Mouse (Mus musculus) C2C12 (cell line): ENCODE measurements around the gene Sugt1.

Experiments
- CEBPB ChIP-seq: IDR thresholded peaks from one replicate; pipeline ENCODE4 v1.6.1; 2011; ENCODE audit warnings: low read depth, mild to moderate bottlenecking, control low read depth, moderate library complexity
- CTCF ChIP-seq: IDR thresholded peaks from one replicate; pipeline ENCODE4 v1.5.1; 2011; ENCODE audit not compliant: control insufficient read depth, insufficient read depth, insufficient read length
- FOSL1 ChIP-seq: IDR thresholded peaks from one replicate; pipeline ENCODE4 v1.8.0; 2011; ENCODE audit warnings: mild to moderate bottlenecking, low read length; ENCODE audit not compliant: poor library complexity, insufficient read depth, severe bottlenecking
- MAX ChIP-seq: IDR thresholded peaks from one replicate; pipeline ENCODE4 v1.6.1; 2011; ENCODE audit warnings: mild to moderate bottlenecking, control low read depth
- MYOD1 ChIP-seq: IDR thresholded peaks from one replicate; pipeline ENCODE4 v1.6.1; 2011; ENCODE audit warnings: low read depth; ENCODE audit not compliant: control insufficient read depth, insufficient read length
- USF1 ChIP-seq: IDR thresholded peaks from one replicate; pipeline ENCODE4 v1.6.1; 2011; ENCODE audit warnings: low read depth, mild to moderate bottlenecking, control low read depth, moderate library complexity

DNA sequence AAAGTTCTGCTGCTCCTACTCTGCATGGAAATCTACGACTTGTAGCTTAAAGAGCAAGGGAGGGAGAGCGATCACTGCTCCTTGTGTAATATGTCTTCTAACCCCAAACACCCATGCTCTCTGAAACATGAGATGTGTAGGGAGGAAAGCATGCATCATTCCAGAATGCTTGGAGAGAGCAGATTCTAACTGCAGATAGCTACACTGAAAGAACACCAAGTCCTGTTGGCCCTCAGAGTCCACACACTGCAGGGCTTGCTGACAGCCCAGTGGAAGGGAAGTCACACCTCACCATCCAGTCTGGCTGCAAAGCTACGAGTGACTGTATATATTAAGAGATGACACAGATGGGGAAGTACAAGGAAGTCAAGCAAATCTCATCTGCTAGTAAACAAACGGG lies 65.2 kb downstream of the Sugt1 start:
- TF ChIP-seq USF1 (no peak), CTCF (no peak), MAX (no peak), FOSL1 (no peak), MYOD1 (no peak), CEBPB (no peak)
